Mouse (Mus musculus) neural tube, embryonic 11.5 days (tissue): Measurements from ENCODE around the gene Tmod1. TPM values are rescaled to one million over a fixed set of nuclear protein-coding genes. Genes with fewer than 3 reads are reported as not detected.

Experiments used
- ATAC-seq: fragments of 200-750 bp; cut with Nextera tagmentation; 2 replicates; pipeline ENCODE4 v1.8.0; 2017; ENCODE audit warnings: moderate number of reproducible peaks, mild to moderate bottlenecking, moderate TSS enrichment, moderate library complexity; ENCODE audit not compliant: insufficient read depth, low FRiP score, low TSS enrichment
- DNase-seq: peaks from one replicate; pipeline ENCODE4 v3.0.0-alpha.2; 2015; ENCODE audit warnings: low spot score
- H3K27ac ChIP-seq: fragments of 300-500 bp; sonication (generic); 2 replicates; pipeline ENCODE4 v1.5.1; 2014; ENCODE audit warnings: low read depth, mild to moderate bottlenecking, low read length
- H3K27me3 ChIP-seq: fragments of 300-500 bp; sonication (generic); 2 replicates; pipeline ENCODE4 v1.6.1; 2014; ENCODE audit warnings: mild to moderate bottlenecking, low read length, mixed read lengths; ENCODE audit not compliant: control insufficient read depth, insufficient read depth
- H3K36me3 ChIP-seq: fragments of 300-500 bp; sonication (generic); 2 replicates; pipeline ENCODE4 v1.6.1; 2014; ENCODE audit warnings: mild to moderate bottlenecking, low read length, moderate library complexity, mixed read lengths; ENCODE audit not compliant: control insufficient read depth, insufficient read depth
- H3K4me1 ChIP-seq: fragments of 300-500 bp; sonication (generic); 2 replicates; pipeline ENCODE4 v1.6.1; 2014; ENCODE audit warnings: low read length, mixed read lengths; ENCODE audit not compliant: control insufficient read depth, insufficient read depth
- H3K4me2 ChIP-seq: fragments of 300-500 bp; sonication (generic); 2 replicates; pipeline ENCODE4 v1.6.1; 2014; ENCODE audit warnings: low read depth, mild to moderate bottlenecking, moderate library complexity
- H3K4me3 ChIP-seq: fragments of 300-500 bp; sonication (generic); 2 replicates; pipeline ENCODE4 v1.5.1; 2014; ENCODE audit warnings: low read depth, low read length
- H3K9ac ChIP-seq: fragments of 300-500 bp; sonication (generic); 2 replicates; pipeline ENCODE4 v1.6.1; 2014; ENCODE audit warnings: mild to moderate bottlenecking, low read length
- H3K9me3 ChIP-seq: fragments of 300-500 bp; sonication (generic); 2 replicates; pipeline ENCODE4 v1.6.1; 2016; ENCODE audit warnings: low read length; ENCODE audit not compliant: control insufficient read depth
- WGBS: fragments of 180-500 bp; shearing (Covaris S2); extraction: QIAGEN DNeasy Blood & Tissue Kit; methylation state at CpG from one replicate; pipeline ENCODE4 v1.1.7; 2014; 5-methylcytosine and 5-hydroxymethylcytosine counted together
- polyA plus RNA-seq: library from polyadenylated mRNA; unstranded; fragments of >200 nt; fragmentation: Nextera tagmentation; extraction: Ambion mirVana; gene quantifications from 2 replicates; pipeline ENCODE4 v1.2.1, GENCODE M21; 2014

Tmod1 gene
- polyA plus RNA-seq, 1 experiment from 2014 or later = 5.2 TPM

- Histone ChIP-seq H3K4me1 (no peaks in the 10 kb centered on the region), H3K27me3 (no peaks in the 10 kb centered on the region), H3K27ac (no peak overlapping the region), H3K36me3 (no peaks in the 10 kb centered on the region), H3K9me3 (no peaks in the 10 kb centered on the region), H3K9ac (no peak overlapping the region), H3K4me2 (no peak overlapping the region), H3K4me3 (no peak overlapping the region)
- no peak for ATAC-seq
- 76% methylated on average over 3 of the region's 3 CpGs for WGBS
- no peak for DNase-seq
These were observed 26.2 kb downstream of the Tmod1 start for GRCm38 (mm10) chr4:46064961-46065360.

- H3K4me1 ChIP-seq = no peaks in the 10 kb centered on the region
- no peak overlapping the region for H3K4me2 ChIP-seq
- no peak overlapping the region for H3K4me3 ChIP-seq
- no peaks in the 10 kb centered on the region for H3K27me3 ChIP-seq
- no peaks in the 10 kb centered on the region for H3K9me3 ChIP-seq
- WGBS = 78% methylated on average over 8 of the region's 8 CpGs
- H3K9ac ChIP-seq = no peak overlapping the region
- DNase-seq (no peak), ATAC-seq (no peak)
- H3K36me3 ChIP-seq = no peaks in the 10 kb centered on the region
- no peak overlapping the region for H3K27ac ChIP-seq
These were observed 27.1 kb downstream of the Tmod1 start for GRCm38 (mm10) chr4:46065695-46066340.

- no peaks in the 10 kb centered on the region for H3K27me3 ChIP-seq
- H3K4me2 ChIP-seq = no peak overlapping the region
- 86% methylated on average over 3 of the region's 3 CpGs for WGBS
- H3K9ac ChIP-seq = no peak overlapping the region
- no peak for ATAC-seq
- H3K9me3 ChIP-seq = no peaks in the 10 kb centered on the region
- no peaks in the 10 kb centered on the region for H3K36me3 ChIP-seq
- no peak overlapping the region for H3K4me3 ChIP-seq
- H3K27ac ChIP-seq = no peak overlapping the region
- DNase-seq = no peak
- H3K4me1 ChIP-seq = no peaks in the 10 kb centered on the region
These were observed 29.3 kb downstream of the Tmod1 start for GRCm38 (mm10) chr4:46068060-46068459.

DNA sequence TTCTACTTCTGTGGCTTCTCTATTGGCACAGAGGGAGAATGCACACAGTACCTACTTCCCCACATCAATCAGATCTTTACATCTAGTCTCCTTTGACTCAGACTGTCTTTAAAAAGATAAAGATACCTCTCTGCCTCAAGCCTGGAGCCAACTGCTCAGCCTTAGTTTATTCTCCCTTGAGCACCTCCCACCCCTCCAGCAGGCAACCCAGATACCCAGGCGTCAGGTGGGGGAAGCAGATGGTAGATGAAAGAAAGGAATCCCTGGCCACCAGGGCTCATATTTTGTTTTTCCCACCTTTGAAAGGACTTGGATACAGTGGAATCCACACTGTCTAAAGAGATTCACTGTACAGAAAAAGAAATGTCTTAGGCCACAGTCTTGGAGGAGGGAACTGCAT is 29.8 kb downstream of the Tmod1 start:
- DNase-seq = no peak
- Histone ChIP-seq H3K4me1 (no peaks in the 10 kb centered on the region), H3K4me3 (no peak overlapping the region), H3K9me3 (no peaks in the 10 kb centered on the region), H3K36me3 (no peaks in the 10 kb centered on the region), H3K4me2 (no peak overlapping the region), H3K27me3 (no peaks in the 10 kb centered on the region), H3K27ac (no peak overlapping the region), H3K9ac (no peak overlapping the region; the same call in 1 of the 2 replicates)
- ATAC-seq = no peak
- 39% methylated on average over 1 of the region's 1 CpGs for WGBS

DNA sequence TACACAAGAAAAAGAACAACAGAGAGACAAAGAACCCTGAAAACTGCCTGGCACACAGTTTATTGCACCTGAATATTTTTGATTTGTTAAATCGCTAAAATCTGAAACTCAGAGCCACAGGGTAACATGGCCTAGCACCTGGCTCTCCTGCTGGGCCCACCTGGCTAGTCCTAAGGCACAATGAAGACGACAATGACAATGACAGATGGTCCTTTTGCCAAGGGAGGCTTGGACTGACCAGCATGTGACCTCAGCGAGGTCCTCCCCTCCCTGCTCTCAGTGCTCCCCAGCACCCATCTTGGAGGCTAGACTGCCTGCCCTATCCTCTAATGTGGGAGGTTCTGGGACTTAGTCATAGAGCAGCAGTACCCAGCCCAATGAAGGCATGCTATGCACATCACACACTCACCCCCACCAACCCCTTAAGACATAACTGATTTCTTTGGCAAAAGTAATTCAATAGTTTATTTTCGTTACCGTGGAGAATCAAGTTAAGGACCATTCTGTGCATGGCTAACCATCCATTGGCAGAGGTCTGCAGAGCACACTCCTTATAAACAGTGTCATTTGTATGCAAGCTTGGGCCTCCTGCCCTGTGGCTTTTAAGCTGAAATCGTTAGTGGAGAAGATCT is 31.2 kb downstream of the Tmod1 start:
- H3K27ac ChIP-seq = no peak overlapping the region
- no peak overlapping the region for H3K4me2 ChIP-seq
- no peaks in the 10 kb centered on the region for H3K4me1 ChIP-seq
- no peak for ATAC-seq
- DNase-seq = no peak
- no peaks in the 10 kb centered on the region for H3K9me3 ChIP-seq
- no peak overlapping the region for H3K4me3 ChIP-seq
- H3K27me3 ChIP-seq = no peaks in the 10 kb centered on the region
- no peaks in the 10 kb centered on the region for H3K36me3 ChIP-seq
- no peak overlapping the region for H3K9ac ChIP-seq
- WGBS = 69% methylated on average over 6 of the region's 6 CpGs

- no peaks in the 10 kb centered on the region for H3K9me3 ChIP-seq
- H3K4me2 ChIP-seq = no peak overlapping the region
- H3K36me3 ChIP-seq = no peaks in the 10 kb centered on the region
- DNase-seq = no peak
- no peak for ATAC-seq
- WGBS = 89% methylated on average over 6 of the region's 6 CpGs
- H3K27ac ChIP-seq = no peak overlapping the region
- H3K4me1 ChIP-seq = no peaks in the 10 kb centered on the region
- no peaks in the 10 kb centered on the region for H3K27me3 ChIP-seq
- H3K4me3 ChIP-seq = no peak overlapping the region
- no peak overlapping the region for H3K9ac ChIP-seq
These were observed 33.9 kb downstream of the Tmod1 start for GRCm38 (mm10) chr4:46072631-46073030.

- WGBS = 73% methylated on average over 4 of the region's 4 CpGs
- H3K4me2 ChIP-seq = no peak overlapping the region
- no peaks in the 10 kb centered on the region for H3K4me1 ChIP-seq
- no peaks in the 10 kb centered on the region for H3K9me3 ChIP-seq
- H3K4me3 ChIP-seq = no peak overlapping the region
- ATAC-seq (no peak), DNase-seq (no peak)
- no peaks in the 10 kb centered on the region for H3K36me3 ChIP-seq
- H3K27ac ChIP-seq = no peak overlapping the region
- H3K27me3 ChIP-seq = no peaks in the 10 kb centered on the region
- no peak overlapping the region for H3K9ac ChIP-seq
These were observed 35.0 kb downstream of the Tmod1 start for GRCm38 (mm10) chr4:46073736-46074135.

- no peaks in the 10 kb centered on the region for H3K36me3 ChIP-seq
- ATAC-seq (no peak), DNase-seq (no peak)
- no peaks in the 10 kb centered on the region for H3K4me1 ChIP-seq
- no peak overlapping the region for H3K9ac ChIP-seq
- H3K4me3 ChIP-seq = no peak overlapping the region
- no peak overlapping the region for H3K4me2 ChIP-seq
- 84% methylated on average over 3 of the region's 3 CpGs for WGBS
- no peaks in the 10 kb centered on the region for H3K27me3 ChIP-seq
- no peaks in the 10 kb centered on the region for H3K9me3 ChIP-seq
- H3K27ac ChIP-seq = no peak overlapping the region
These were observed 36.9 kb downstream of the Tmod1 start for GRCm38 (mm10) chr4:46075664-46076063.

DNA sequence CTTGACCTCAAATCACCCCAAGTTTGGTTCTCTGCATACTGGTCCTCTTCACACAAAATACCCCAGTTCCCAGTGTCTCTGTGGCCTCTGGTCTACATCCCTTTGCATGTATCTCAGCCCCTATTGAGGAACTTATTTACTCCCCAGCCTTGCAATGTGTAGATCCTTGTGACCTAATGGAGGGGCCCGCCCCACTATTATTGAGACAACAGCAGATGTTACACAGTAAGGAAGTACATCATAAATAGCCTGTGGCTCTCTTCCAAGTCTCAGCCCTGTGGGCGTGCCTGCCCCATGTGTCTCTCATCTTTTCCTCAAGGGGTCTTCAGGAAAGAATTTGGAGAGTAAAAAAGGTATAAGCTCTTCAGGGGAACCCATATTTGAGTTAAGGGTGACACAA is 38.2 kb downstream of the Tmod1 start:
- no peaks in the 10 kb centered on the region for H3K9me3 ChIP-seq
- 75% methylated on average over 2 of the region's 2 CpGs for WGBS
- no peaks in the 10 kb centered on the region for H3K4me1 ChIP-seq
- no peak overlapping the region for H3K27ac ChIP-seq
- no peak overlapping the region for H3K4me3 ChIP-seq
- H3K4me2 ChIP-seq = no peak overlapping the region
- ATAC-seq (no peak), DNase-seq (no peak)
- no peak overlapping the region for H3K9ac ChIP-seq
- no peaks in the 10 kb centered on the region for H3K27me3 ChIP-seq
- no peaks in the 10 kb centered on the region for H3K36me3 ChIP-seq
